Mouse (Mus musculus) bone marrow, adult 2 months (tissue): ENCODE results near the gene Ddah2.

ENCODE experiments used
- CTCF ChIP-seq: fragments of 200-500 bp; IDR thresholded peaks from 2 replicates; pipeline ENCODE4 v1.5.1; 2011; ENCODE audit warnings: low read length, control low read depth; ENCODE audit not compliant: control insufficient read depth, insufficient read depth
- POLR2A ChIP-seq: fragments of 200-500 bp; IDR thresholded peaks from 2 replicates; pipeline ENCODE4 v1.6.1; 2011; ENCODE audit warnings: low read depth, mild to moderate bottlenecking, control low read depth, low read length, borderline replicate concordance; ENCODE audit not compliant: control insufficient read depth

DNA sequence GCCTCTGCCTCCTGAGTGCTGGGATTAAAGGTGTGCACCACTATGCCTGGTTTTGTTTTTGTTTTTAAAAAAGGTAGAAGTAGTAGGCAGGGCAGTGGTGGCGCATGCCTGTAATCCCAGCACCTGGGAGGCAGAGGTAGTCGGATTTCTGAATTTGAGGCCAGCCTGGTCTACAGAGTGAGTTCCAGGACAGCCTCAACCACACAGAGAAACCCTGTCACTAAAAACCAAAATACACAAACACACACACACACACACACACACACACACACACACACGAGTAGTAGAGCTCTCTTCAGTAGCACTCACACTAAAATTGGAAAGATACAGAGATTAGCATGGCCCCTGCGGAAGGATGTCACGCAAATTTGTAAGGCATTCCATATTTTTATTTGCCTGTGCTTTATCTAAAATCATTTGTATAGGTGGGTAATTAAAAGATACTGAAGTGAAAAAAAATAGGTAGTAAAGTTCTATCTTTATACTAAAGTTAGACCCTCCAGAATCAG lies 9.8 kb upstream of the Ddah2 start:
- TF ChIP-seq CTCF (no peak), POLR2A (no peak)
